In genomic region chr19:55565523-55566369, GRCm38 (mm10) we compare ENCODE assay signal across 14 mouse cellular contexts.
"Had no signal": no experiment of that assay in that cellular context is flagged by ENCODE, and none has a peak within 500 bp of the region (broad histone marks: within the 10 kb centered on the region; RNA-seq: fewer than 3 reads in every experiment).

No protein-coding gene starts in this region.

- H3K27ac ChIP-seq: kidney, postnatal 0 days; layer of hippocampus, adult 2 months; limb, embryonic 12.5 days; midbrain, embryonic 10.5 days; neural tube, embryonic 15.5 days had no signal

- H3K27me3 ChIP-seq: limb, embryonic 12.5 days had no signal

- H3K9ac ChIP-seq: limb, embryonic 12.5 days; neural tube, embryonic 15.5 days had no signal

- H3K9me3 ChIP-seq: limb, embryonic 12.5 days; midbrain, embryonic 10.5 days; neural tube, embryonic 15.5 days had no signal

- DNase-seq: kidney, adult 11 months; kidney, adult 9 months; kidney, postnatal 36 days; lung, adult 18-20 months; midbrain, embryonic 14.5 days; right cerebral cortex, adult 18-20 months; thymus, adult 2 months; thymus, postnatal 36 days had no signal

- H3K36me3 ChIP-seq: limb, embryonic 12.5 days; midbrain, embryonic 10.5 days; neural tube, embryonic 15.5 days had no signal

- H3K4me2 ChIP-seq: limb, embryonic 12.5 days; neural tube, embryonic 15.5 days had no signal

- H3K4me3 ChIP-seq: layer of hippocampus, adult 2 months; limb, embryonic 12.5 days; midbrain, embryonic 10.5 days; myocyte; neural tube, embryonic 15.5 days had no signal
